16 mouse cellular contexts compared by ENCODE assay signal in the genomic region with DNA sequence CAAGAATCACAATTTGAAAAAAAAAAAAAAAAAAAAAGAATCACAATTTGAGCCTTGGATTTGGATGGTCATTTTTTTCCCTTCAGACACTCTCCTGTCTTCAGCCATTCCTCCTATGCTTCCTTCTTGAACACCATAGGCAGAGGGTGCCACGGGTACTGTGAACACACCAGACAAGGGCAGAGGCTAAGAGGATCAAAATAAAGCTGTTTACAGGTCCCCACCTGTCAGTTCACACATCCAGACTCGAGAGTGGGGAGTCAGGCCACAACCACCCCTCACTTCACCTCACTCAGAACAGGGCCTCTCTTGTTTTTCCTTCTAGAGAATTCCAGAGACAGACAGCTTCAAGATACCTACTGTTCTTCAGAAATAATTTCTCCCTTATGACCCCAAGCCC.
DNase-seq lines count a peak whose midpoint lies in the region; ATAC-seq and TF ChIP-seq lines count a peak whose summit lies in the region.
"Had no signal": no experiment of that assay in that cellular context is flagged by ENCODE, and none has a peak within 500 bp of the region (broad histone marks: within the 10 kb centered on the region; RNA-seq: fewer than 3 reads in every experiment).

No protein-coding gene starts in this region.

- H3K9ac ChIP-seq in hindbrain, embryonic 13.5 days, result no peak overlapping the region
- H3K9ac ChIP-seq in hindbrain, embryonic 12.5 days, result no peak overlapping the region
- H3K9ac ChIP-seq in midbrain, postnatal 0 days (replicated peaks; ENCODE audit: low read length, poor library complexity, severe bottlenecking), result no peak overlapping the region
- H3K9ac ChIP-seq: limb, embryonic 15.5 days; liver, embryonic 15.5 days had no signal

- peaks cover 91% of the 10 kb centered on the region for H3K4me1 ChIP-seq in hindbrain, embryonic 13.5 days (replicated peaks)
- peaks cover 73% of the 10 kb centered on the region for H3K4me1 ChIP-seq in hindbrain, embryonic 12.5 days
- peaks cover 16% of the 10 kb centered on the region for H3K4me1 ChIP-seq in midbrain, postnatal 0 days (ENCODE audit: insufficient read depth, low read length)

- TF ChIP-seq CTCF in midbrain, postnatal 0 days (IDR thresholded peaks at IDR 0.05), result no peak

- no peaks in the 10 kb centered on the region for H3K27me3 ChIP-seq in hindbrain, embryonic 13.5 days
- no peaks in the 10 kb centered on the region for H3K27me3 ChIP-seq in hindbrain, embryonic 12.5 days
- H3K27me3 ChIP-seq in midbrain, postnatal 0 days (ENCODE audit: insufficient read depth, low read length), result no peaks in the 10 kb centered on the region
- H3K27me3 ChIP-seq: limb, embryonic 15.5 days; liver, embryonic 15.5 days had no signal

- H3K9me3 ChIP-seq in hindbrain, embryonic 13.5 days, result no peaks in the 10 kb centered on the region
- no peaks in the 10 kb centered on the region for H3K9me3 ChIP-seq in hindbrain, embryonic 12.5 days (replicated peaks)
- H3K9me3 ChIP-seq in midbrain, postnatal 0 days (ENCODE audit: low read length), result no peaks in the 10 kb centered on the region
- H3K9me3 ChIP-seq: limb, embryonic 15.5 days; liver, embryonic 15.5 days had no signal

- peak overlapping the region; percentile 82 for H3K27ac ChIP-seq in hindbrain, embryonic 13.5 days
- no peak overlapping the region; the same call in 1 of the 2 replicates for H3K27ac ChIP-seq in hindbrain, embryonic 12.5 days
- peak overlapping the region; percentile 12; the same call in 1 of the 2 replicates for H3K27ac ChIP-seq in midbrain, postnatal 0 days (ENCODE audit: low read depth, low read length)
- H3K27ac ChIP-seq: gastrocnemius, adult 2 months; kidney, postnatal 0 days; liver, embryonic 15.5 days; stomach, postnatal 0 days had no signal

- 61% methylated on average over 2 of the region's 2 CpGs for WGBS in hindbrain, embryonic 13.5 days
- 67% methylated on average over 2 of the region's 2 CpGs for WGBS in hindbrain, embryonic 12.5 days
- 41% methylated on average over 2 of the region's 2 CpGs for WGBS in midbrain, postnatal 0 days

- H3K4me3 ChIP-seq in hindbrain, embryonic 13.5 days, result no peak overlapping the region
- H3K4me3 ChIP-seq in hindbrain, embryonic 12.5 days, result no peak overlapping the region
- H3K4me3 ChIP-seq in midbrain, postnatal 0 days (ENCODE audit: low read depth, low read length), result no peak overlapping the region
- H3K4me3 ChIP-seq: gastrocnemius, adult 2 months; limb, embryonic 15.5 days; liver, embryonic 15.5 days had no signal

- peaks cover 11% of the 10 kb centered on the region; the same call in 1 of the 2 replicates for H3K36me3 ChIP-seq in hindbrain, embryonic 13.5 days
- H3K36me3 ChIP-seq in hindbrain, embryonic 12.5 days, result 0 out of 2 replicates have a peak, but pooled peaks cover 10% of the 10 kb centered on the region
- no peaks in the 10 kb centered on the region for H3K36me3 ChIP-seq in midbrain, postnatal 0 days (ENCODE audit: insufficient read depth, low read length)
- H3K36me3 ChIP-seq: liver, embryonic 15.5 days had no signal

- no peak overlapping the region for H3K4me2 ChIP-seq in hindbrain, embryonic 13.5 days
- H3K4me2 ChIP-seq in hindbrain, embryonic 12.5 days (replicated peaks), result no peak overlapping the region
- no peak overlapping the region for H3K4me2 ChIP-seq in midbrain, postnatal 0 days (ENCODE audit: low read depth, low read length, poor library complexity, severe bottlenecking)
- H3K4me2 ChIP-seq: limb, embryonic 15.5 days; liver, embryonic 15.5 days had no signal

- no peak for ATAC-seq in hindbrain, embryonic 13.5 days (ENCODE audit: low FRiP score)
- no peak for ATAC-seq in hindbrain, embryonic 12.5 days (ENCODE audit: low FRiP score)
- ATAC-seq in midbrain, postnatal 0 days (ENCODE audit: low FRiP score), result no peak
- ATAC-seq: lung, postnatal 0 days had no signal

- DNase-seq in retina, adult 2 months (ENCODE audit: low read depth, low spot score), result peak; percentile 61
- DNase-seq in retina, embryonic 14.5 days (ENCODE audit: low spot score), result no peak
- no peak for DNase-seq in midbrain, postnatal 0 days (ENCODE audit: low spot score)
- DNase-seq in gastrocnemius, adult 18-20 months (ENCODE audit: low spot score), result no peak
- no peak for DNase-seq in ovary, postnatal 36 days (ENCODE audit: low spot score)
- DNase-seq: adrenal gland, adult 2 months; cerebellum, adult 8-10 months; gastrocnemius, adult 2 months; kidney, adult 11 months had no signal
